Mouse (Mus musculus): ENCODE measurements around the gene Senp7. TPM values are rescaled to one million over a fixed set of nuclear protein-coding genes. Genes with fewer than 3 reads are reported as not detected.

The Senp7 gene
- polyA plus RNA-seq, 1 experiment from 2014 or later, result 24.6 TPM

GRCm38 (mm10) chr16:56175867-56176581 lies 127.9 kb downstream of the Senp7 start:
- Histone ChIP-seq H3K4me3 (ENCODE audit: low read length) (no peak overlapping the region), H3K9me3 (ENCODE audit: low read length) (no peaks in the 10 kb centered on the region), H3K9ac (replicated peaks; ENCODE audit: low read length) (no peak overlapping the region), H3K27ac (ENCODE audit: low read length) (no peak overlapping the region), H3K4me2 (replicated peaks; ENCODE audit: low read depth, low read length) (no peak overlapping the region), H3K4me1 (ENCODE audit: insufficient read depth, low read length) (no peaks in the 10 kb centered on the region), H3K36me3 (ENCODE audit: insufficient read depth, low read length) (peaks cover 9% of the 10 kb centered on the region; the same call in 1 of the 2 replicates), H3K27me3 (ENCODE audit: insufficient read depth, low read length) (no peaks in the 10 kb centered on the region)
- WGBS, result 73% methylated on average over 8 of the region's 8 CpGs
- ATAC-seq (ENCODE audit: low FRiP score, low TSS enrichment), result no peak

GRCm38 (mm10) chr16:56186863-56187262 lies 138.7 kb downstream of the Senp7 start:
- Histone ChIP-seq H3K36me3 (ENCODE audit: insufficient read depth, low read length) (peaks cover 27% of the 10 kb centered on the region), H3K4me1 (ENCODE audit: insufficient read depth, low read length) (no peaks in the 10 kb centered on the region), H3K4me2 (replicated peaks; ENCODE audit: low read depth, low read length) (no peak overlapping the region), H3K4me3 (ENCODE audit: low read length) (no peak overlapping the region), H3K9me3 (ENCODE audit: low read length) (peaks cover 4% of the 10 kb centered on the region; the same call in 1 of the 2 replicates), H3K27me3 (ENCODE audit: insufficient read depth, low read length) (no peaks in the 10 kb centered on the region), H3K27ac (ENCODE audit: low read length) (no peak overlapping the region), H3K9ac (replicated peaks; ENCODE audit: low read length) (no peak overlapping the region)
- WGBS, result 88% methylated on average over 4 of the region's 4 CpGs
- ATAC-seq (ENCODE audit: low FRiP score, low TSS enrichment), result no peak

- Histone ChIP-seq H3K4me1 (ENCODE audit: insufficient read depth, low read length) (no peaks in the 10 kb centered on the region), H3K9ac (replicated peaks; ENCODE audit: low read length) (no peak overlapping the region), H3K4me3 (ENCODE audit: low read length) (no peak overlapping the region), H3K27me3 (ENCODE audit: insufficient read depth, low read length) (no peaks in the 10 kb centered on the region), H3K36me3 (ENCODE audit: insufficient read depth, low read length) (peaks cover 19% of the 10 kb centered on the region), H3K27ac (ENCODE audit: low read length) (no peak overlapping the region), H3K9me3 (ENCODE audit: low read length) (peaks cover 4% of the 10 kb centered on the region; the same call in 1 of the 2 replicates), H3K4me2 (replicated peaks; ENCODE audit: low read depth, low read length) (no peak overlapping the region)
- WGBS, result 89% methylated on average over 9 of the region's 9 CpGs
- no peak for ATAC-seq (ENCODE audit: low FRiP score, low TSS enrichment)
Observed at GRCm38 (mm10) chr16:56188198-56188597, 140.1 kb downstream of the Senp7 start.

GRCm38 (mm10) chr16:56204051-56204450 lies 155.9 kb downstream of the Senp7 start, which contains the start of gene Impg2:
TSS of gene Impg2 (plus strand) at chr16:56204313.
- Histone ChIP-seq H3K4me3 (ENCODE audit: low read length) (no peak within 1 kb of the TSS), H3K4me1 (ENCODE audit: insufficient read depth, low read length) (no peaks in the 10 kb centered on the region), H3K9me3 (ENCODE audit: low read length) (no peaks in the 10 kb centered on the region), H3K27me3 (ENCODE audit: insufficient read depth, low read length) (no peaks in the 10 kb centered on the region), H3K9ac (replicated peaks; ENCODE audit: low read length) (no peak within 1 kb of the TSS), H3K4me2 (replicated peaks; ENCODE audit: low read depth, low read length) (no peak within 1 kb of the TSS), H3K27ac (ENCODE audit: low read length) (no peak within 1 kb of the TSS), H3K36me3 (ENCODE audit: insufficient read depth, low read length) (no peaks in the 10 kb centered on the region)
- no peak for ATAC-seq (ENCODE audit: low FRiP score, low TSS enrichment)
- 56% methylated on average over 6 of the region's 6 CpGs for WGBS

DNA sequence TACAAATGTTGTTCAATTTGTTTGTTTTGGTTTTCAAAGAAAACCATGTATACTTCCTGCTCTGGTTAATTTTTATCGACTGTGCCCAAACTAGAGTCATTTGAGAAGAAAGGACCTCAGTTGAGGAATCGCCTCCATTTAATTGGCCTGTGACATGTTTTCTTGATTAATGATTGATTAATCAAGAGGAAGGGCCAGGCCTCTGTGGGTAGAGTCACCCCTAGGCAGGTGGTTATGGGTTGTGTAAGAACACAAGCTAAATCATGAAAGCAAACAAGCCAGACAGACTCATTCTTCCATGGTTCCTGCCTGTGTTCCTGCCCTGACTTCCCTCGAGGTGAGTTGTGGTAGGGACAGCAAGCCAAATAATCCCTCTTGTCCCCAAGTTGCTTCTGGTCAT lies 164.6 kb downstream of the Senp7 start:
- peak; percentile 42; the same call in 1 of the 2 replicates for ATAC-seq (ENCODE audit: low FRiP score, low TSS enrichment)
- Histone ChIP-seq H3K27me3 (ENCODE audit: insufficient read depth, low read length) (no peaks in the 10 kb centered on the region), H3K4me3 (ENCODE audit: low read length) (no peak overlapping the region), H3K9ac (replicated peaks; ENCODE audit: low read length) (no peak overlapping the region), H3K36me3 (ENCODE audit: insufficient read depth, low read length) (no peaks in the 10 kb centered on the region), H3K4me2 (replicated peaks; ENCODE audit: low read depth, low read length) (no peak overlapping the region), H3K4me1 (ENCODE audit: insufficient read depth, low read length) (no peaks in the 10 kb centered on the region), H3K27ac (ENCODE audit: low read length) (no peak overlapping the region), H3K9me3 (ENCODE audit: low read length) (no peaks in the 10 kb centered on the region)
- WGBS, result 50% methylated on average over 3 of the region's 3 CpGs

DNA sequence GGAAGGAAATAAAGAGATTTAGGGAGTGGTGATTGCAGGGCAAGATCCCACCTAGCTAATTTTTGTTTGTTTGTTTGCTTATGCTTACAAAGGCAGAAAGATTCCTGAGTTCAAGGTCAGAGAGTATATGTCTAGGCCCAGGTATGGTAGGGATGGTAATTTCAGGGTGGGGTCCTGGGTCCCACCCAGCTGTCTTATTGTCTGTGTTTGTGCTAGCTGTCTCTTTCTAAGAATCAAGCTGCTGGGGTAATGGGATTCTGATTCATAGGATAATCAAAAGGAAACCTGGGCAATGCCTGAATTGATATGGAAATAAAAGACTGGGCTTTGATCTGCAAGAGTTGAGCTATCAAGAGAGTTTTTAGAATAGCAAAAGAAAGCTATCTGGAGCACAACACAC lies 179.5 kb downstream of the Senp7 start:
- Histone ChIP-seq H3K4me2 (replicated peaks; ENCODE audit: low read depth, low read length) (no peak overlapping the region), H3K9ac (replicated peaks; ENCODE audit: low read length) (no peak overlapping the region), H3K27me3 (ENCODE audit: insufficient read depth, low read length) (no peaks in the 10 kb centered on the region), H3K9me3 (ENCODE audit: low read length) (no peaks in the 10 kb centered on the region), H3K27ac (ENCODE audit: low read length) (no peak overlapping the region), H3K4me3 (ENCODE audit: low read length) (no peak overlapping the region), H3K36me3 (ENCODE audit: insufficient read depth, low read length) (peaks cover 3% of the 10 kb centered on the region; the same call in 1 of the 2 replicates), H3K4me1 (ENCODE audit: insufficient read depth, low read length) (no peaks in the 10 kb centered on the region)
- no peak for ATAC-seq (ENCODE audit: low FRiP score, low TSS enrichment)

- no peak overlapping the region for H3K27ac ChIP-seq (ENCODE audit: low read length)
- H3K4me2 ChIP-seq (replicated peaks; ENCODE audit: low read depth, low read length), result no peak overlapping the region
- H3K9ac ChIP-seq (replicated peaks; ENCODE audit: low read length), result no peak overlapping the region
- no peak overlapping the region for H3K4me3 ChIP-seq (ENCODE audit: low read length)
- H3K36me3 ChIP-seq (ENCODE audit: insufficient read depth, low read length), result peaks cover 3% of the 10 kb centered on the region; the same call in 1 of the 2 replicates
- no peak for ATAC-seq (ENCODE audit: low FRiP score, low TSS enrichment)
- 40% methylated on average over 2 of the region's 2 CpGs for WGBS
- H3K27me3 ChIP-seq (ENCODE audit: insufficient read depth, low read length), result no peaks in the 10 kb centered on the region
- H3K9me3 ChIP-seq (ENCODE audit: low read length), result no peaks in the 10 kb centered on the region
- no peaks in the 10 kb centered on the region for H3K4me1 ChIP-seq (ENCODE audit: insufficient read depth, low read length)
Observed at GRCm38 (mm10) chr16:56229455-56229854, 181.3 kb downstream of the Senp7 start.

GRCm38 (mm10) chr16:56231300-56231699 lies 183.2 kb downstream of the Senp7 start:
- Histone ChIP-seq H3K4me2 (replicated peaks; ENCODE audit: low read depth, low read length) (no peak overlapping the region), H3K4me3 (ENCODE audit: low read length) (no peak overlapping the region), H3K9me3 (ENCODE audit: low read length) (no peaks in the 10 kb centered on the region), H3K4me1 (ENCODE audit: insufficient read depth, low read length) (no peaks in the 10 kb centered on the region), H3K27ac (ENCODE audit: low read length) (no peak overlapping the region), H3K9ac (replicated peaks; ENCODE audit: low read length) (no peak overlapping the region), H3K36me3 (ENCODE audit: insufficient read depth, low read length) (peaks cover 3% of the 10 kb centered on the region; the same call in 1 of the 2 replicates), H3K27me3 (ENCODE audit: insufficient read depth, low read length) (no peaks in the 10 kb centered on the region)
- WGBS, result 67% methylated on average over 10 of the region's 10 CpGs
- no peak for ATAC-seq (ENCODE audit: low FRiP score, low TSS enrichment)

DNA sequence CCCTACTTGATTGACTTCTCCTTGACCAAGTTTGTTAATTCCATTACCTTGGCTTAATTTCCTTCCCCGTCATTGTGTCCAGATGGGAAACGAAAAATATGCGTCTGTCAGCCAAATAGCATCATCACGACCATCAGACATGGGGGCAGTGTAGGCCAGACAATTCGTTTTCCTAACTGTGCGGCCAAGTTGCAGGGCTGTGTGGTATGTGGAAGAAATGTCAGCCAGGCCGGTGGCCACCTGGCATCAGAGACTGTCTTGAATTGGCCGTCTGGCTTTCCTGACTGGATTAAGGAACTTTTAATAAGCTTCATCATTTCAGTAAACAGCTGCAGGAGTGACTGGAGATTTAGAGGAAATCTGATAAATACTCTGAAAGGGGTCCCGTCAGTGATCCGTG lies 184.6 kb downstream of the Senp7 start:
- Histone ChIP-seq H3K27me3 (ENCODE audit: insufficient read depth, low read length) (no peaks in the 10 kb centered on the region), H3K4me1 (ENCODE audit: insufficient read depth, low read length) (no peaks in the 10 kb centered on the region), H3K9ac (replicated peaks; ENCODE audit: low read length) (no peak overlapping the region), H3K9me3 (ENCODE audit: low read length) (no peaks in the 10 kb centered on the region), H3K4me2 (replicated peaks; ENCODE audit: low read depth, low read length) (no peak overlapping the region), H3K36me3 (ENCODE audit: insufficient read depth, low read length) (peaks cover 3% of the 10 kb centered on the region; the same call in 1 of the 2 replicates), H3K27ac (ENCODE audit: low read length) (no peak overlapping the region), H3K4me3 (ENCODE audit: low read length) (no peak overlapping the region)
- WGBS, result 77% methylated on average over 10 of the region's 10 CpGs
- no peak for ATAC-seq (ENCODE audit: low FRiP score, low TSS enrichment)
